Mouse (Mus musculus): Measurements from ENCODE around the gene Mettl11b. TPM values are rescaled to one million over a fixed set of nuclear protein-coding genes. Genes with fewer than 3 reads are reported as not detected.
"Not testable (repeated sequence)": the region's sequence is repeated elsewhere in the genome, so short reads cannot be mapped to it uniquely, and the experiment has no call there.

Gene Mettl11b
- polyA plus RNA-seq (2012; ENCODE audit: insufficient read depth, low replicate concordance) = not detected in 2 replicates

DNA sequence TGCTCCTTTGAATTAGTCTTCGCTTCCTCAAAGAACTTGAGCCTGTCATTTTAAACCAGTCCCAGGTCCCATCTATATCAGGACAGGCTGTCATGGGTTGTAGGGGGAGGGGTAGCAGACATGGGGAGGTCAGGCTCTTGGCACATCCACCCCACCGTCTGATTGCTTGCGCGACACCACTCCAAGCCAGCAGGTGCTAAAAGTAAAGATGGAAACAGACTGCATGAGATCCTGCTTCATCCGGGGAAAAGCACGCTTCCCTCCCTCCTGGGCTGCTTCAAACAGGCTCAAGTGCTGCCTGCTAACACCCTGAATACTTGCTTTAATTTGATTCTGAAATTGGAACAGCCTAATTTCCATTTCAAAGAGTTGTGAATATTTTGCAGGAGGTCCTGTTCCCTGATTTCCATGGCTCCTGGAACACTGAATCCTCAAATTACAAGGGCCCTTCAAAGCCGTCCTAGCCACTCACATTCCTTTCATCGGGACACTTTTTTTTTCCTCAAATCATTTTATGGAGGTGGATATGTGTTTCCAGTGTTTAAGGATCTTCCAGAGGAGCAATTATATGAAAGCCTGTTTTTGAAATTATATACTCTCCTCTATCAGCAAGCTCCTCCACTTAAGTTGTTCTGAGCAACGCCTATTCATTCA, at the start of gene Mettl11b:
Gene Mettl11b (minus strand): TSS at position 127 of the 654 bp plus-strand sequence.
- Histone ChIP-seq H3K4me3 (replicated peaks) (no peak within 1 kb of the TSS), H3K36me3 (replicated peaks; ENCODE audit: low read length) (no peaks in the 10 kb centered on the region), H3K9me3 (peaks cover 8% of the 10 kb centered on the region), H3K27me3 (replicated peaks) (no peaks in the 10 kb centered on the region), H3K4me1 (no peaks in the 10 kb centered on the region)
- TF ChIP-seq FLI1 (IDR thresholded peaks at IDR 0.05; ENCODE audit: low read length) = no peak
- no peak for TF ChIP-seq GATA1 (IDR thresholded peaks at IDR 0.05; ENCODE audit: borderline replicate concordance, low read length)

DNA sequence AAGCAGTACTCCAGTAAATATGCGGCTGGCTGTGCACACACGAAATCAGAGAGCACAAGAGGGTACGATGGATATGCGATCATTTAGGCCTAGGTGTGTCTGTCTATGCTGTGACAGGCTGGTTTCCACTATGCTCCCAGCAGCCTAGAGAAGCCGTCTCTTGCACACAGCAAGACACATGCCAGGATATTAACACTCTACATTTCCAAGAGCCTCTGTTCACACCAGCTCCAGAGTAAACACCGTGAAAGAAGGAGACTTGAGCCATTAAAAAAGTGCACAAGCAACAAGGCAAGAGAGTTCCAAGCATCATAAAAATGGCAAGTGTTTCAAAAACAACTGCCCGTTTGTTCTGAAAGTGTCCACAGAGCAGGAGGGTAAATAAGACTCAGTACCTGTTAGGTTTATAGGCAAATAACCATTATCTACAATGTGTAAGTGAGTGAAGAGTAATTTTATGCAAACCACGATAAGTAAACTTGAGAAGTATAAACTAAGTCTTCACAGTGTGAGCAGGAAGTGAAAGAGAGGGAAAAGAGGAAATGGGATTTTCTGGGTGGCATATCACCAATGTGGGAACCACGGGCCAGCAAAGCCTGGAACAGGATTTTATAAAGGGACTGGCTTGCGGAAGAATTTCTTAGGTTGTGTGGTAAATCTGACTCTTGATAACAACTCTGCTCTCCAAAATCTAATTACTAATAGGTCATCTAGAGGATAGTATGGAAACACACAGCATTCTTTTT, 32.6 kb upstream of the Mettl11b start:
- H3K4me3 ChIP-seq (replicated peaks) = no peak overlapping the region
- no peaks in the 10 kb centered on the region for H3K9me3 ChIP-seq
- H3K27me3 ChIP-seq (replicated peaks) = no peaks in the 10 kb centered on the region
- H3K4me1 ChIP-seq = no peaks in the 10 kb centered on the region
- no peaks in the 10 kb centered on the region for H3K36me3 ChIP-seq (replicated peaks; ENCODE audit: low read length)
- TF ChIP-seq GATA1 (IDR thresholded peaks at IDR 0.05; ENCODE audit: borderline replicate concordance, low read length) (no peak), FLI1 (IDR thresholded peaks at IDR 0.05; ENCODE audit: low read length) (no peak)

DNA sequence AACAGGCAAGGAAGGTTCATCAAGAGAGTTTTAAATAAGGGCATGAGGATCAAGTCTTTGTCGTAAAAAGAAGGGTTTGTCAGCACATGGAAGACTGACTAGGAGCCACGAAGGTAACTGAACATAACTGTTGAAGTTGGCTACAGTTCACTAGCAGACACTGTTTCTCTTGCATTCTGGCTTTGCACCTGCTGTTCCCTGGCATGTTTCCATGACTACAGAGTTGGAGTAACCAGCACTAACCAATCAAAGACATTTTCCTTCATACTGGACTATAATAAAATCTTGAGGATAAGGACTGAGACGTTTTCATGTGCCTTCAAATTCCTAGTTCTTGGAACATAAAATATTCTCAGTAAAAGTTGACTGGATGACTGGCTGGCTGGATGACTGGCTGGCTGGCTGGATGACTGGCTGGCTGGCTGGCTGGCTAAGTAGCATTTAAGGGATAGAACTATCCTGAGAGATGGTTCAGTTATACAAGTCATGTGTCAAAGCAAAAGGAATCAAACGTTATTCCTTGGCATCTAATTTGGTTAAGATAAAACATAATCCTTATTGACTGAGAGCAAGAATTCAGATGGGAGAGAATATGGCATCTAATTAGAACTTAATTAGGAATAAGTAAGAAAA, 26.4 kb upstream of the Mettl11b start:
- no peaks in the 10 kb centered on the region for H3K27me3 ChIP-seq (replicated peaks)
- TF ChIP-seq GATA1 (IDR thresholded peaks at IDR 0.05; ENCODE audit: borderline replicate concordance, low read length) (no peak), FLI1 (IDR thresholded peaks at IDR 0.05; ENCODE audit: low read length) (no peak)
- H3K4me3 ChIP-seq (replicated peaks) = no peak overlapping the region
- no peaks in the 10 kb centered on the region for H3K9me3 ChIP-seq
- no peaks in the 10 kb centered on the region for H3K4me1 ChIP-seq
- H3K36me3 ChIP-seq (replicated peaks; ENCODE audit: low read length) = no peaks in the 10 kb centered on the region

DNA sequence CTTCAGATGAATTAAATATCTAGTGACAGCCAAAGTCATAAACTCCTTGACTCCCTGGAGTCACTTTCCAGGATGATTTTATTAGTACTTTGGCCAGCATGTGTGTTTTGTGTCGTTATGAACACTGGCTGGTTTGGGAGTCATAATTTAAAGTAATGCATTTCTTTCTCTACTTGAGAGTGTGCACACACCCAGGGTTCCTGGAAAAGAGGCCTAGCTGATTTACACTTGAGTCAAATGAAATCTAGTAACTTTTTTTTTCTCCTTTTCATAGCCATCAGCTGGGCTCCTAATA, 12.2 kb upstream of the Mettl11b start:
- TF ChIP-seq GATA1 (IDR thresholded peaks at IDR 0.05; ENCODE audit: borderline replicate concordance, low read length) = no peak
- TF ChIP-seq FLI1 (IDR thresholded peaks at IDR 0.05; ENCODE audit: low read length) = no peak
- H3K4me3 ChIP-seq (replicated peaks) = no peak overlapping the region

DNA sequence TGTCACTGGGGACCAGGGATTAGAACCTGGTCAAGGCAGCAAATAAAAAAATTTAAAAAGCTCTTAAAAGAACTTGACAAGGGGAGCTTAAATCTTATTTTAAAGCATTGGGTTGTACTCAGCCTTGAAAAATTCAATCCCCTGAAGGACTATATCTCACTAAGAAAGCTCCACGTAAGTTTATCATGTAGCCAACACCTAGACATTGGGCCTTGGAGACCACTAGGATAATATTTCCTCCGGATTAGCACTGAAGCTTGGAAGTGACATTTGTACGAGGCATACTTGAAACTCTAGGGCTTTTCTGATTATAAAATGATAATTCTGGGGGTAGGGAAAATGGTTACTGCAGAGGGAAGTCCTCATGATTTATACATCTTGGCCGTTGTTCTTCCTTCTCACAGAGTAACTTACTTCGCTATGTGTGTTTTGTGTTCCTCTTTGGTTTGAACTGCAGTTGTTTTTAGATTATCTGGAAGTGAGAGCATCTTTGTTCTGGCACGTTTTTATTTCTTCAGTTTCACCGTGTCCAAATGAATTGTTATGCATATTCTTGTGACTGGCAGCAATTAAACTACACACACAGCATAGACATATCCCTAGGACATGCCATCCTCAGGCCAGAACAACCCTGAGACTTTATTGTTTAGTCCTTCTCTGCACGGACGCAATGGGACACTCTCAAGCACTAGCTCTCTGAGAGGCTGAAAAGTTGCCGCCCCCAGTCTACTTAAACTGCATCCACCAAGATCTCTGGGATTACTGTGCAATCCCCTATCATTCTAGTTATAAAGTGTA, 11.6 kb upstream of the Mettl11b start:
- Histone ChIP-seq H3K27me3 (replicated peaks) (no peaks in the 10 kb centered on the region), H3K9me3 (peaks cover 7% of the 10 kb centered on the region), H3K4me1 (no peaks in the 10 kb centered on the region), H3K36me3 (replicated peaks; ENCODE audit: low read length) (no peaks in the 10 kb centered on the region), H3K4me3 (replicated peaks) (no peak overlapping the region)
- TF ChIP-seq FLI1 (IDR thresholded peaks at IDR 0.05; ENCODE audit: low read length) (no peak), GATA1 (IDR thresholded peaks at IDR 0.05; ENCODE audit: borderline replicate concordance, low read length) (no peak)

More for the DNA sequence above, 12.2 kb upstream of the Mettl11b start:
- Histone ChIP-seq H3K36me3 (replicated peaks; ENCODE audit: low read length) (no peaks in the 10 kb centered on the region), H3K9me3 (peaks cover 2% of the 10 kb centered on the region), H3K4me1 (no peaks in the 10 kb centered on the region), H3K27me3 (replicated peaks) (no peaks in the 10 kb centered on the region)

DNA sequence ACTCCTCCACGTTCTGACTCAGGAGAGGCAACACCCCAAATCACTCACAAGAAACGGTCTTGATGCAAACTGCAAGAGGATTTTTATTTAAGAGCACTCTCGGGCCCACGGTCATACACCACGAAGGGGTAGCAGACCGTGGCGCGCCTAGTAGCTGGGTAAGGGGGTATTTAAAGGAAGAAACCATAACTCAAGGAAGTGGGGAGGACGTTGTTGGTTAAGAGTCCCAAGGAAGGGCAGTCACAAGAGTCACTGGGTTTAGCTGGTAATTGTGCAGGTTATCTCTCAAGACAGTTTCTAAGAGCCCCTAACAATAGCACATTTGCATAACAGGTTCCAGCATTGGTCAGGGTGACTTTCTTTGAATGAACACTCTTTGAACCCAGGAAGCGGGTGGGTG, 6.1 kb upstream of the Mettl11b start:
- not testable (repeated sequence) for H3K27me3 ChIP-seq (replicated peaks); H3K4me3 ChIP-seq (replicated peaks); H3K4me1 ChIP-seq; H3K36me3 ChIP-seq (replicated peaks; ENCODE audit: low read length)
- peaks cover 23% of the 10 kb centered on the region for H3K9me3 ChIP-seq

DNA sequence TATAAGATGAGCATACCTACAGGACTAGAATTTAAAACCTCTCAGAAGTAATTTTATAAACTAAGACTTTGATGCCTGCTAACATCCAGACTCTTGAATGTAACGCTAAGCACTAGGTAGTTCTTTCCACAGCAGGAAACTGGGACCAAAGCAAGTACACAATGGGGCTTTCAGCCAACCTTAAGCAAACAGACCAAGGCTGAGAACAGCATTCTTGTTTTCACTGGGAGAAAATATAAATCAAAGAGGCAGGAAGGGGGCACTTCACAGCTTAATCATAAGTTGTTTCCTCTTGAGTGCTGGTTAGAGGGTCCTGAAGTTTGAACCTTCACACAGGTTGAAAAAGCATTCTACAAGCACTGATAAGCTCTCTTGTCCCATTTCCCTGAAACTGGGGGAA, 1.1 kb downstream of the Mettl11b start:
- H3K27me3 ChIP-seq (replicated peaks) = no peaks in the 10 kb centered on the region
- H3K4me3 ChIP-seq (replicated peaks) = no peak overlapping the region
- H3K4me1 ChIP-seq = no peaks in the 10 kb centered on the region
- no peak for TF ChIP-seq FLI1 (IDR thresholded peaks at IDR 0.05; ENCODE audit: low read length)
- no peak for TF ChIP-seq GATA1 (IDR thresholded peaks at IDR 0.05; ENCODE audit: borderline replicate concordance, low read length)
- no peaks in the 10 kb centered on the region for H3K36me3 ChIP-seq (replicated peaks; ENCODE audit: low read length)
- H3K9me3 ChIP-seq = no peaks in the 10 kb centered on the region

DNA sequence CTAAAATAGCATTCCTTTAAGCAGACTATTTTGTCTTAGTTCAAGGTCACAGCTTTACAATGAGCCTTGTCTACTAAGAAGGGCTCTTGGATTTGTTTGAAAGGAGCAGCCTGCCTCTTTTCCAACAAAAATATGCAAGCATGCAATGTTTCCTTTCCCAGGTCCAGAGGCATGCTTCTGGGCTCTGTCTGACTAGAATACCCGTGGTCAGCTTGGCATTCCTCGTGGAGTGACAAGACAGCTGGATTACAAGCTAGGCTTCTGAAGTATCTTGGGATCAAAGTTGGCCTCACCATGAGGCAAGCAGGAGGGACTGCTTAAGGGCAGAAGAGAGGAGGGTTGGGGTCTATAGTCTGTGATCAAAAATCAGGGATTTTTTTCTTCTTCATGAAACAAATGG, 16.4 kb downstream of the Mettl11b start:
- Histone ChIP-seq H3K36me3 (replicated peaks; ENCODE audit: low read length) (no peaks in the 10 kb centered on the region), H3K4me3 (replicated peaks) (no peak overlapping the region), H3K9me3 (no peaks in the 10 kb centered on the region), H3K27me3 (replicated peaks) (no peaks in the 10 kb centered on the region), H3K4me1 (no peaks in the 10 kb centered on the region)
- TF ChIP-seq FLI1 (IDR thresholded peaks at IDR 0.05; ENCODE audit: low read length) (no peak), GATA1 (IDR thresholded peaks at IDR 0.05; ENCODE audit: borderline replicate concordance, low read length) (no peak)

DNA sequence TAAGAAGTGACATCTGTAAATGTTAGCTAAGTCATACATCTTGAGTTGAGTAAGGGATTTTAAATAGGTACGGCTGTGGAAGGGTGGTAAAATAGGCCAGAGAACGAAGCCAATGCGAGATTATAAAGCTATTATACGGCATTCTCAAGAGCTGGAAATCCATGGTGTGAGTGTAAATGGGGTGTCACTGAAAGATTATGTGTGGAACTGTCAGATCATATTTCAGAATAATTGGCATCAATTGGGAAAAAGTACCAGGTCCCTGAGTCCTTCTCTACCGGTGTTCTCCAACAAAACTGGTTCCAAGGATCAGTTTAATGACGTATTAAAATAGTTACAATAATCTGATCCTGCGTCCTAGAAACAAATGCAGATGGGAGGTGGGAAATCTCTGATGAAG, 24.5 kb downstream of the Mettl11b start:
- Histone ChIP-seq H3K4me3 (replicated peaks) (no peak overlapping the region), H3K4me1 (no peaks in the 10 kb centered on the region), H3K27me3 (replicated peaks) (no peaks in the 10 kb centered on the region), H3K36me3 (replicated peaks; ENCODE audit: low read length) (no peaks in the 10 kb centered on the region), H3K9me3 (peaks cover 5% of the 10 kb centered on the region; the same call in 1 of the 2 replicates)
- TF ChIP-seq FLI1 (IDR thresholded peaks at IDR 0.05; ENCODE audit: low read length) (no peak), GATA1 (IDR thresholded peaks at IDR 0.05; ENCODE audit: borderline replicate concordance, low read length) (no peak)
